Mouse (Mus musculus): ENCODE data around the gene Dusp1. TPM values are rescaled to one million over a fixed set of nuclear protein-coding genes. Genes with fewer than 3 reads are reported as not detected.

The Dusp1 gene
- polyA plus RNA-seq, 1 experiment from 2014 or later = 40.2 TPM

- Histone ChIP-seq H3K27ac (no peak overlapping the region), H3K27me3 (no peaks in the 10 kb centered on the region), H3K4me1 (peaks cover 12% of the 10 kb centered on the region), H3K9me3 (replicated peaks) (no peaks in the 10 kb centered on the region; the same call in 1 of the 2 replicates), H3K9ac (no peak overlapping the region), H3K36me3 (ENCODE audit: poor library complexity, severe bottlenecking) (peaks cover 56% of the 10 kb centered on the region), H3K4me2 (no peak overlapping the region), H3K4me3 (no peak overlapping the region)
- no peak for ATAC-seq
- 96% methylated on average over 3 of the region's 3 CpGs for WGBS
These were observed 9.4 kb upstream of the Dusp1 start for GRCm38 (mm10) chr17:26571377-26571776.

GRCm38 (mm10) chr17:26570651-26571118 is 8.8 kb upstream of the Dusp1 start:
- ATAC-seq = no peak
- Histone ChIP-seq H3K4me1 (peaks cover 5% of the 10 kb centered on the region), H3K9me3 (replicated peaks) (peaks cover 3% of the 10 kb centered on the region; the same call in 1 of the 2 replicates), H3K36me3 (ENCODE audit: poor library complexity, severe bottlenecking) (peaks cover 60% of the 10 kb centered on the region), H3K9ac (no peak overlapping the region), H3K4me3 (no peak overlapping the region), H3K4me2 (no peak overlapping the region), H3K27me3 (no peaks in the 10 kb centered on the region), H3K27ac (no peak overlapping the region)
- 90% methylated on average over 11 of the region's 11 CpGs for WGBS

DNA sequence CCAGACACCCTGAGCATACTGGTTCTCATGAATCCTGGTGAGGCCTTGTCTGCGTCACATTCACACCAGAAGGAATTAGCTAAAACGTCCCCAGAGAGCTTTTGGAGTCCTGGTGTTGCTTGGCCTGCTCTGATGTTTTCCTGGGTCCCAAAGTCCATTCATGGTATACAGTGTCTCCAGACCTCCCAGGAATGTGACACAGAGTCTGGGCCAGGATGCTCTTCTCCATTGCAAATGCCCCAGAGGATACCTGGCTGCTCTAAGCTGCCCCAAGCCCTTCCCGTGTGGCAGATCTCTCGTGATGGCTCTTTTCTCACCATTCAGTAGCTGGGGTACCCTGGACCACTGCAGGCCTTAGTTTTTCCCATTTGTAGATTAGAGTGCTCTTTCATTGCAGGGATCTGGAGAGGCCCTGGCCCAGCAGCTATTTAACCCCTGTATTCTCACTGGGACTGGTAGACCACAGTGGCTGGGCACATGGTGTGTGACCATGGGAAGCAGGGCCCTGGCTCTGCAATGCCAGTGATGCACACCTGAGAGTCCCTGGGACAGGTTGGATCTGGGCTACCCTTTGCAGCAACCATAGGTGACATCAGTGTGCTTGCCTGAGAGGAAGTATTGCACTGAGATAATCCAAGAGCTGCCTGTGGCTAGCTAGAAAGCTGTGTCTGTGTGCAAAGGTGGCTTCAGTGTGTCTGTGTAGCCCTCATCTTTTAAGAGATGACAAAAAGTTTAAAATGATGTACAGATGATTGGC is 7.8 kb upstream of the Dusp1 start:
- H3K36me3 ChIP-seq (ENCODE audit: poor library complexity, severe bottlenecking) = peaks cover 68% of the 10 kb centered on the region
- no peaks in the 10 kb centered on the region for H3K27me3 ChIP-seq
- no peak overlapping the region for H3K4me2 ChIP-seq
- H3K9me3 ChIP-seq (replicated peaks) = peaks cover 3% of the 10 kb centered on the region; the same call in 1 of the 2 replicates
- H3K9ac ChIP-seq = no peak overlapping the region
- no peak overlapping the region for H3K4me3 ChIP-seq
- H3K27ac ChIP-seq = no peak overlapping the region
- H3K4me1 ChIP-seq = no peaks in the 10 kb centered on the region
- 93% methylated on average over 4 of the region's 4 CpGs for WGBS
- ATAC-seq = no peak

GRCm38 (mm10) chr17:26567818-26568173 is 5.9 kb upstream of the Dusp1 start:
- H3K9ac ChIP-seq = no peak overlapping the region
- peaks cover 83% of the 10 kb centered on the region for H3K36me3 ChIP-seq (ENCODE audit: poor library complexity, severe bottlenecking)
- 97% methylated on average over 4 of the region's 4 CpGs for WGBS
- ATAC-seq = no peak
- H3K27ac ChIP-seq = no peak overlapping the region
- H3K4me1 ChIP-seq = peaks cover 14% of the 10 kb centered on the region
- peaks cover 3% of the 10 kb centered on the region; the same call in 1 of the 2 replicates for H3K9me3 ChIP-seq (replicated peaks)
- no peak overlapping the region for H3K4me2 ChIP-seq
- H3K4me3 ChIP-seq = no peak overlapping the region
- H3K27me3 ChIP-seq = no peaks in the 10 kb centered on the region

GRCm38 (mm10) chr17:26567142-26567817 is 5.4 kb upstream of the Dusp1 start:
- H3K27ac ChIP-seq = no peak overlapping the region
- peaks cover 19% of the 10 kb centered on the region for H3K4me1 ChIP-seq
- H3K4me2 ChIP-seq = no peak overlapping the region
- no peak for ATAC-seq
- H3K27me3 ChIP-seq = no peaks in the 10 kb centered on the region
- WGBS = 88% methylated on average over 8 of the region's 8 CpGs
- peaks cover 3% of the 10 kb centered on the region; the same call in 1 of the 2 replicates for H3K9me3 ChIP-seq (replicated peaks)
- peaks cover 78% of the 10 kb centered on the region for H3K36me3 ChIP-seq (ENCODE audit: poor library complexity, severe bottlenecking)
- no peak overlapping the region for H3K4me3 ChIP-seq
- no peak overlapping the region for H3K9ac ChIP-seq

GRCm38 (mm10) chr17:26564439-26564838 is 2.5 kb upstream of the Dusp1 start:
- whole genome bisulfite sequencing = 69% methylated on average over 9 of the region's 9 CpGs
- no peak overlapping the region for H3K27ac ChIP-seq
- H3K9ac ChIP-seq = no peak overlapping the region
- peaks cover 3% of the 10 kb centered on the region; the same call in 1 of the 2 replicates for H3K9me3 ChIP-seq (replicated peaks)
- no peak for ATAC-seq
- peaks cover 60% of the 10 kb centered on the region for H3K36me3 ChIP-seq (ENCODE audit: poor library complexity, severe bottlenecking)
- no peak overlapping the region for H3K4me3 ChIP-seq
- peaks cover 33% of the 10 kb centered on the region for H3K4me1 ChIP-seq
- H3K4me2 ChIP-seq = no peak overlapping the region
- H3K27me3 ChIP-seq = no peaks in the 10 kb centered on the region

DNA sequence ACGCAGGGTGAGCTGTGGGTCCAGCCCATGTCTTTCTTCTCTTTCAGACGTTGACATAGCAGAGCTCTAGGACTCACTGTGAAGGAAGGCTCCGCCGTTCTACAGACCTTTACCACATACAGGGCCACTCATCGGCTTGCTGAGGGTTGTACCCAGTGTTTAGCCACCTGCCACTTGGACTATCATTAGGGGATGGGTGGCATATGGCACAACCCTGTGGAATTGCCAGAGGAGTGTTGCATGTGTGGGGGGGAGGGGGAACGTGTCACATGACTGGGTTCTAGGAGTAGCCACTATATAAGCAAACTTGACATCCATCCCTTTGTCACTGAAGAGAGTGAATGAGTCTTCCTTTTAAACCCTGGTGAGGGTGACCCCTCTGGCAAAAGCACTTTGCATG is 1.5 kb upstream of the Dusp1 start:
- Histone ChIP-seq H3K27me3 (no peaks in the 10 kb centered on the region), H3K9me3 (replicated peaks) (peaks cover 3% of the 10 kb centered on the region; the same call in 1 of the 2 replicates), H3K36me3 (ENCODE audit: poor library complexity, severe bottlenecking) (peaks cover 50% of the 10 kb centered on the region), H3K27ac (no peak overlapping the region), H3K9ac (peak overlapping the region; percentile 5; the same call in 1 of the 2 replicates), H3K4me3 (no peak overlapping the region), H3K4me2 (peak overlapping the region; percentile 97; the same call in 1 of the 2 replicates), H3K4me1 (peaks cover 33% of the 10 kb centered on the region)
- 88% methylated on average over 6 of the region's 6 CpGs for whole genome bisulfite sequencing
- no peak for ATAC-seq

DNA sequence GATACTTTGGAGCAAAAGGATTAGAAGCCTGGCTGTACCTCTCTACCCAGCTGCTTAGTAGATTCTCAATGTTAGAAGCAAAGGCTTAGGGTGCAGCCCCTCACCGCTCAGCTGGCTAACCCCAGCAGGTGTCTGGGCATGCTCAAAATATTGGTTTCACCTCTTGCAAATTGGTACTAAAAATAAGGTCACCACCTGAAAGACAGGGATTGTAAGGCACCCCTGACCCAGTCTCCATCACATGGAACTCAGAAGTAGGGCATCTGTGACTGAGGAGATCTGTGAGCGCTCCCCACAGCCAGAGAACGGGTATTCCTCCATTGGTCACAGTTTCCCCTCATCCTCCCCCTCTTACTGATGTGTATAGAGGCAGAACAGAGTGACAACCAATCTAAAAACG is 364 bp upstream of the Dusp1 start:
- Histone ChIP-seq H3K4me2 (peak overlapping the region; percentile 97), H3K27me3 (no peaks in the 10 kb centered on the region), H3K4me3 (peak overlapping the region; percentile 83), H3K9me3 (replicated peaks) (0 out of 2 replicates have a peak, but pooled peaks cover 3% of the 10 kb centered on the region), H3K27ac (no peak overlapping the region), H3K9ac (peak overlapping the region; percentile 94), H3K36me3 (ENCODE audit: poor library complexity, severe bottlenecking) (peaks cover 38% of the 10 kb centered on the region), H3K4me1 (peaks cover 33% of the 10 kb centered on the region)
- no peak for ATAC-seq
- WGBS = 77% methylated on average over 4 of the region's 4 CpGs

- WGBS = under 1% methylated on average over 32 of the region's 36 CpGs
- peaks cover 33% of the 10 kb centered on the region for H3K4me1 ChIP-seq
- peak within 1 kb of the TSS; percentile 83 for H3K4me3 ChIP-seq
- 0 out of 2 replicates have a peak, but pooled peaks cover 3% of the 10 kb centered on the region for H3K27me3 ChIP-seq
- 0 out of 2 replicates have a peak, but pooled peaks cover 3% of the 10 kb centered on the region for H3K9me3 ChIP-seq (replicated peaks)
- peak within 1 kb of the TSS; percentile 69 for H3K27ac ChIP-seq
- H3K36me3 ChIP-seq (ENCODE audit: poor library complexity, severe bottlenecking) = peaks cover 29% of the 10 kb centered on the region
- H3K9ac ChIP-seq = peak within 1 kb of the TSS; percentile 94
- peak; percentile 98 for ATAC-seq
- H3K4me2 ChIP-seq = peak within 1 kb of the TSS; percentile 97
These were observed 663 bp downstream of the Dusp1 start, which contains the start of gene Ergic1 for GRCm38 (mm10) chr17:26561290-26561640. TSS of gene Ergic1 (plus strand) at chr17:26561489.

DNA sequence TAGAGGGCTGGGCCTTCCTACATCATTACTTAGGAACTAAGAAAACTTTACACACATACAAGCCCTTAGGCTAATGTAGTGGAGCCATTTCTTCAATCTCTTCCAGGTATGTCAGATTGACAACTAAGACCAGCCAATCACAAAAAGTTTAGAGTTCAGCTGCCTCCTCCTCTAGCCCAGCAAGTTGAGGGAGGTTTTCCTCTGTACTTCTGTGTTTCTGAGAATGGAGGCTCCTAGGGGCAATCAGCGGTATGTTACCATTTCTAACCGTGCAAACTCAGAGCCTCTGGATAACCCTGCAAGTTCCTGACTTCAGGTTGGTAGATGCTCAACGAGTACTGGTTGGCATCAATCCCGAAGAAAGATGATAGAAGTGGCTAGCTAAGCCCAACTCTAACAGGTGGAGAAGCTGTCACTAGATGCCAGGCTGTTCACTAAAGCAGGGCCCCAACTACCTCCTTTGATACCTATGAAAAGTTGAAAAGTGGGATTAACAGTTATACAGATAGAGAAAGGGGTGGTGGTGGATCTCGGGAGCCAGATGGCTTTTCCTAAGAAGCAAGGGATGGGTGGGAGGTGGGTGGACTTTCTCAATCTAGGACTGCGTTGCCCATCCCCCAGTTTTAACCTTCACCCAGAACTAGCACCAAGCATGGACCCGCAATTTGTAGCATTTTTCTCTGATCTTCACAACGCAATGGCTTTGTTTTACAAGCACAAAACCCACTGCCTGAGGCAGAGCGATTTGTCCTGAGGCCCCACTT is 1.2 kb downstream of the Dusp1 start:
- 34% methylated on average over 9 of the region's 9 CpGs for WGBS
- H3K36me3 ChIP-seq (ENCODE audit: poor library complexity, severe bottlenecking) = peaks cover 23% of the 10 kb centered on the region

DNA sequence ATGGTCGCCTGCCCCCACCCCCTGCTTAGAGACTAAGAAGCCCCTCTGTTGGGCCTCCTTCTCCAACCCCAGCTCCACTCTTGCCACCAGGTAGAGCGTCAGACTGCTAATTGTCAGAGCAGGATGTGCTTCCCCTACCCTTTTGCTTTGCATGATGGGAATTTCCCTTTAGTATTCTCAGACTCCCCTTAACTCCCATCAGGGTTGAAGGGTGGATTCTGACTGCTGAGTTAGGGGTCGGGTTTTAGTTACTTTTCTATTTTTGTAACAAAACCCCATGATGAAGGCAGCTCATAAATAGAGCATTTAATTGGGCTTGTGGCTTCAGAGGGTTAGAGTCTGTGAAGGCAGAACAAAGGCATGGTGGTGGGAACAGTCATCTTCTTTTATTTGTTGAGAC is 8.9 kb downstream of the Dusp1 start:
- H3K27me3 ChIP-seq = peaks cover 20% of the 10 kb centered on the region
- H3K27ac ChIP-seq = no peak overlapping the region
- H3K9ac ChIP-seq = no peak overlapping the region
- no peak for ATAC-seq
- WGBS = 77% methylated on average over 3 of the region's 3 CpGs
- H3K4me3 ChIP-seq = no peak overlapping the region
- no peaks in the 10 kb centered on the region for H3K36me3 ChIP-seq (ENCODE audit: poor library complexity, severe bottlenecking)
- no peak overlapping the region for H3K4me2 ChIP-seq
- H3K4me1 ChIP-seq = no peaks in the 10 kb centered on the region
- H3K9me3 ChIP-seq (replicated peaks) = no peaks in the 10 kb centered on the region

More for the DNA sequence above, 1.2 kb downstream of the Dusp1 start:
- Histone ChIP-seq H3K27me3 (0 out of 2 replicates have a peak, but pooled peaks cover 6% of the 10 kb centered on the region), H3K4me2 (peak overlapping the region; percentile 97), H3K4me1 (peaks cover 33% of the 10 kb centered on the region), H3K4me3 (peak overlapping the region; percentile 83), H3K9me3 (replicated peaks) (no peaks in the 10 kb centered on the region), H3K27ac (peak overlapping the region; percentile 69), H3K9ac (peak overlapping the region; percentile 94)
- ATAC-seq = peak; percentile 54

Data from forebrain, embryonic 13.5 days (tissue).